Mouse (Mus musculus) lung, adult 18-20 months (tissue): ENCODE results near the gene Ciapin1.

Experiments
- DNase-seq, 2 experiments: peaks; one replicate each; pipeline ENCODE4 v3.0.0; 2022; ENCODE audit warnings: mixed read lengths in 2 of 2

Gene Ciapin1

DNA sequence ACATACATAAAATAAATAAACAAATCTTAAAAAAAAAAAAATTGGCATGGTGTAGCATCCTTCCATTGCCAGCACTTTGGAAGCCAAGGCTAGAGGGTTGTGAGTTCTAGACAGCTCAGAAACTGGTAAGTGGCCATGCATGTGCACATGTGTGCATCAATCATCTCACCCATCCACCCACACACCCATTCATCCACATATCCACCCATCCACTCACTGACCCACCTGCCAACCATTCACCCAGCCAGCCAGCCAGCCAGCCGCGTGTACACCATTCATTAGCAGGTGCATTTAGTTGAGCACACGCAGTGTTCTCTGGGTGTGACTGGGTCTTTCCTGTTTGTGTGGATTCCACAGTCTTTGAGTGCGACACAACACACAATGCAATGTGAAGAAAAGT is 32.3 kb downstream of the Ciapin1 start:
- no peak for DNase-seq

DNA sequence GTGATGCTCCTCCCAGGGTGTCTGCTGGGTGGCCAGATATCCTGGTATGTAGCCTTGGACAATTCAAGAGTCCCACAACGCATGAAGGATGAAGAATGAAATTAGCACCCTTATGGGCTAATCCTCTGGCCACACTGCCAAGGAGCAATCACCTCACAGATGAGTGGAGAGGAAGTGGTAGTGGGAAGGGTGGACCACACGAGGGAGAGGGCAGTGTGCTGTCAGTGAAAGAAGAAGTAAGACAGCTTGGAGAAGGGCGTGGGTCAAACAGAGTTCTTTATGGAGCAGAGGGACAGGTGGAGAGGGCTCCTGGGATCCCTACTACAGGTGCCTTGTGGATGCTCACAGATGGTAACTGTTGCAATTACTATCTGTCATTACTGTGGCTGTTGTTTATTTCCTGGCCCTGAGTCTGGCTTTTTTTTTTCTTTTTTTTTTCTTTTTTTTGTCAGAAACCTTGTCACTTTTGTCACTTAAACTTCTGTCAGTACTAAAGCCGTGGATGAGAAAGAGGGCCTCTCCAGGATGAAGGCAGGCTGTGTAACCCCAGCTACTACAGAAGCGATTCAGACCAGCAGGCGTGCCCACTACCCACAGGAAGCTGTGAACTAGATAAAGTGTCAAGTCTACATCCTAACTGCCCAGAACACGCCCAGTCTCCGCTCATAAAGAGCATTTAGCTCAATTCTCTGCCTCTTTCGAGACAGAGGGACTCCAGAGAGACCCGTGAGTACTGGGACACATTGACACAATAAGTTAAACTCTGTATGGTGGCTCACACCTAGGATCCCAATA is 33.4 kb downstream of the Ciapin1 start:
- no peak for DNase-seq

DNA sequence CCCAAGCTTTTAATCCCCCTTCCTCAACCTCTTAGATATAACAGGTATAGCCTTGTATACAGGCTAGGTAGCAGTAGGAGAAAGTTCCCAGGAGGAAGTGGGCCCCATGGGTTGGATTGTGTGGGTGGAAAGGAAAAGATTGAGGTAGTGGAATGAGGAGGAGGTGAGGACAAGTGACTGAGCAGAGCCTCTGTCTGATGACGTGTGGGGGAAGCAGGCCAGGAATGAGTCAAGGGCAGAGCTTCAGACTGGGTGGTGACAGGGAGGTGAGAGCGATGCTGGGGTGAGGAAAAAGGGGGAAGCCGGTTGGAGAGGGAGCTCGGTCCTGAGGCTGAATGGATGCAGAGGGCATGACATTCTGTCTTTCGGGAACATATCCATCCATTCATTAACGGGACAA is 34.6 kb downstream of the Ciapin1 start:
- DNase-seq = no peak

DNA sequence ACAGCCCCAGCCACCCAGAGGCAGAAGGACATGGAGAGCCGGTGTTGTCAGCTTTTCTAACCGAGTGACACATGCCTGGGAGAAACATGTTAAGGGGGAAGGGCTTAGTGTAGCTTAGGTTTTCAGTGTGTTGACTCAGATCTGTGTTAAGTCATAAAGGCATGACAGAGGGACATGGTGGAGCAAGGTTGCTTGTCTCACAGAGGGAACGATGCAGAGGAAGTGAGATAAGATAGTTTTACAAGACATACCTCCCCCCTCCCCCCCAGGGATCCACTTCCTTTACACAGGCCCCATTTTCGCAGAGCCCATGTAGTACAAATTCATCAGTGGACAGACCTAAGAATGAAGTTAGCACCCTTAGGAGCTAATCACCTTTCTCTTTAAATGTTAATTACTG is 35.8 kb downstream of the Ciapin1 start:
- DNase-seq = no peak

DNA sequence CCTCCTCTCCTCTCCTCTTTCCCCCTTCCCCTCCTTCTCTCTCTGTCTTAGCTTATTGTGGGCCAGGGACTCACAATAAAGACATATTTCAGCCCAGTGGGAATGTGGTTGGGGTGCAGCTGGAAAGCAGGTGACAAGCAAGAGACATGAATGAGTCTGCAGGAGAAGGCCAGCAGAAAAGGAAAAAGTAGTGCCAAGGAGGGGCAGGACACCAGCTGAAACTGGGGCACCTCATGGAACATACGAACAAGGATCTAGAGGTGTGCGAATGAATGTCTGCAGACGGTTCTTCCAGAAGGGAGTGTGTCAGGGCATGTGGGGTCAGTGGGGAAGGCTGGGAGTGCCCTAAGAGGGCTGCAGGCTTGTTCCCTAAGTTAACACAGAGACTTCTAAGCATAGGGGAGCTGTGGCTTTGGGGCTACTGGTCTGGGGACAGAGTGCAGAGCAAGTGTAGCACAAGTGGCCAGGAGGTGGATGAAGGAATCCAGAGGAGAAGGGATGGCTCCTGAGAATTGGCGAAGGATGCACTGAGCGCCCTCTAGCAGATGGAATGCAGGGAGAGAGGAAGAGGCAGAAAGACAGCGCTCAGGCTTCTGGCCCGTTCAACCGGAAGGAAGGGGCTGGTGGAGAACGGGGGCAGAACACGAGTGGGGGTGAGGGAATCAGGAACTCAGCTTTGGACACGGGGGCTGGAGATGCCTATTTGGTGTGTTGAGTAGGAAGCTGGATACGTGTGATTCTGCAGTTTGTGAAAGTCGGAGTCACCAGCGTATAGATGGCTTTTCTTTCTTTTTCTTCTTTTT is 36.7 kb downstream of the Ciapin1 start:
- peak; percentile 62 to 69 for DNase-seq

DNA sequence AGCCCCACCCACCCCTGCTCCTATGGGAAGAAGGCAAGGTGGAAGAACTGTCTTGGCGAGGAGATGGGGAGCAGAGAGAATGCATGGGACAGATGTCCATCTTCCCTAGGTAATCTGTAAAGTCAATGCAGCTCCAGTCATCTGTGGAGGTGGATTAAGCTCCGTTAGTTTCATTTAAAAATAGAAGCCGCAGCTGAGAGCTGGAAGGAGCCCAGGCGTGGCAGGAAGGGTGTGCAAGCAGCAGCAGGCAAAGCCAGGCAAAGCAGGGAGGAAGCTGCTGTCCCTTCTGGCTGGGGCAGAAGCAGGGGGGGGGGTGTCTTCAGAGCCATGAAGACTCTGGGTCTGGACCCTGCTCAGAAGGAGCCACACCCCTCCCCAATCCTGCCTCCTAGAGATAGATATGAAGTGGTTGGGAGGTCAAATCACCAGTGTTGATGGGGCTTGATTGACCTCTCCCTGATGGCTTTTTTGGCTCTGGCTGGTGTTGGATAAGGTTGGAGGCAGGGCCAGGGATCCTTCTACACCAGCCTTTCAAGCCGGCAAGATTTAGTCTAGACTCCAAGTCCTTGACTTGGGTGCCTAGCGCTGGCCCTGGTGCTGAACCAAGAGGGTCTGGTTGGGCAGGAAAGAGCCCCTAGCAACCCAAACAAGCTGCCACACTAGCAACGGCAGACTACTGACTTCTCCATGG is 37.7 kb downstream of the Ciapin1 start:
- DNase-seq = no peak

DNA sequence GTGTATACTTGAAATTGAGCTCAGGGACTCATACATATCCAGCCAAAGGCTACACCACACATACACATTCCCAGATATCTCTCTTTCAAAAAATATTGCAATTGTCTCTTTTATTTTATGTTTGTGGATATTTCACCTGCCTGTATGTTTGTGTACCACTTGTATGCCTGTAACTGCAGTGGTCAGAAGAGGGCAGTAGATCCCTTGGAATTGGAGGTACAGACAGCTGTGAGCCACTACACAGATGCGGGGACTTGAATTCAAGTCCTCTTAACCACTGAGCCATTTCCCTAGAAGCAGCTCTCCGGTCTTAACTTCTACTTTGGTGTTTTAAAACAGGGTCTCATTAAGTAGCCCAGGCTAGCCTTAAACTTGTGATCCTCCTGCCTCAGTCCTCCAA is 43.4 kb downstream of the Ciapin1 start:
- DNase-seq = no peak

DNA sequence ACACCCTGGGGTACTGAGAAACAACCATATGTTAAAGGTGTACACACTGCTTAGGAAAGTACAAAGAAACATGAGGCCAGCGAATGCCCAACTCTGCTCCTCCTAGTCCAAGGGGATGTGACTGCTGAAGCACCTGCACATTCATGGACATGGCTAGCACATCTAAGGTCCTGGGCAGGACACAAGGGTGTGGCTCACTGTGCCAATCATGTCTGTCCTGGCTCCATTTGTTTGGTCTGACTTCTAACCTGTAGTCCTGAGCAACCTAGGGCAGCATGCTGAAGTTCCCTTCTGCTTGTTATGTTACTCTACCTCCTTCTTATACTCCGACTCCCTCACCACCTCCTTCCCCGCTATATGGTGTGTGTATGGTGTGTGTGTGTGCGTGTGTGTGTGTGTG is 43.8 kb downstream of the Ciapin1 start:
- DNase-seq = no peak

DNA sequence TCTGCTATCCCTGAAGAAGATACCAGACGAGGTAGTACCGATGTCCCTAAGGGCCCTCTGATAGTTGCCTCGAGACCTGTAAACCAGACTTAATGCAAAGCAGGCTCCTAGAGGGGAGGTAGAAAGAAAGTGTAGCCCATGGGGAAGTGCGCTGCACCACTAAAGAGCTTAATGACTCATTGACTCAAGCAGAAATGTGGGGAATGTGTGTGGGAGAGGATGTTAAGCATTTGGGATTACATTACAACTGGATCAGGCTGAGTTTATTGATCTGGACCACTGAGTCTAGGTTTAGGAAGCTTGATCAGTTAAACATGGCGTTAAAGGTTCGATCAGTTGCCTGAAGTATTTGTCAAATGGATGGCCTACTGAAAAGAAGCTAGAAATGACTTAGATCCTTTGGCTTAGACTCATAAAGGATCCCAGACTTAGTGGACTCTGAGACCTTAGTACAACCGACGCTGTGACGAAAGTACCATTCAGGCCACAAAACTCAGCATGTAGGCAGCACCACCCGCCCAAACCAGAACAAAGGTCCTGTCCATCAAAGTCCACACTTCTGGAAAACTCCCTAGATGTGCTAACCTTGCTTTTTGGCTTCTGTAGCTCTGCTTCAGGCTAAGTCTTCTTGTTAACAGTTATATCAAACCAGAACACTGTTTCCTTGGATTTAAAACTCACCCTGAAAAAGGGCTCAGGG is 48.8 kb downstream of the Ciapin1 start:
- no peak for DNase-seq

DNA sequence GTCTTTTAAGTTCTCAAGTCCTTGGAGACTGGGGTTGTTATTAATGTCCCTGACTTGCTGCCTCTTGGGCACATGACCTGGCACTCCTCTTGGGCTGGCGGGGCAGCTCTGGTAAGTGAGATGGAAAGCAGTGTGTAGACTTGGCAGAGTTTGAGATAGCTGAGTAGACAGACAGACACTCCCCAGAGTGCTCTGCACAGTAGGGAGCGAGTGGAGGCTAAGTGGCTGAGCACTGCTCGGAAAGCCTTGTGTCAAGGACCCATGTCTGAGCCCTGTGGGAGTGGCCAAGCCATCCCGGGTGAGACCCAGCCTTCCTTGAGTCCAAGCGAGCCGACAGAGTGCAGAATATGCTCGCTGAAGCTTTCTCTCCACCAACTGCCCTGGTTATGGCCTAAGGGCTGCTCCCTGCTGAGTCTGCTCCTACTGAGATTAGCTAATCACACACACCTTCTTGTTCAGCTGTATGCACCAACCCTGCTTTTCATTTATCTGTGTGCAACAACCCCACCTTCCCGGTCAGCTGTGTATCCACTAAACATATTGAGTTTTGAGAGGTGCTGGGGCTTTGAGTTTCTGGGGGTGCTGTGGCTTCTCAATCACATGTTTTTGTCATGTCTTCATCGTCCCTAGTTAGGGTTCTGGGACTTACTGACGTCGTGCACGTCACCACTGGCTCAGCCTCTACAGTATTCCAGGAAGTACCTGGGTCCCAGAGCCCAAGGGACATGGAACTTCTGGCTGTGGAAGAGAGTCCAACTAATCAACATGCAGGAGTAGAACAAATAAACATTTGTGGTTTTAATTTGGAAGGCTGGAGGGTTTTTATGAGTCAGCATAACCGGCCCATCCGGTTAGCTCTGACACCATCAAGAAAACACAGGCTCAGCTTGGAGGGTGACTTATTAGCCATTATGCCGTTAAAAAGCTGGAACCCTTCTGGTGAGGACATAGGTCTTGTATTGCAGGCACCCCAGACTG is 50.3 kb downstream of the Ciapin1 start:
- DNase-seq = peak; percentile 67 to 73

DNA sequence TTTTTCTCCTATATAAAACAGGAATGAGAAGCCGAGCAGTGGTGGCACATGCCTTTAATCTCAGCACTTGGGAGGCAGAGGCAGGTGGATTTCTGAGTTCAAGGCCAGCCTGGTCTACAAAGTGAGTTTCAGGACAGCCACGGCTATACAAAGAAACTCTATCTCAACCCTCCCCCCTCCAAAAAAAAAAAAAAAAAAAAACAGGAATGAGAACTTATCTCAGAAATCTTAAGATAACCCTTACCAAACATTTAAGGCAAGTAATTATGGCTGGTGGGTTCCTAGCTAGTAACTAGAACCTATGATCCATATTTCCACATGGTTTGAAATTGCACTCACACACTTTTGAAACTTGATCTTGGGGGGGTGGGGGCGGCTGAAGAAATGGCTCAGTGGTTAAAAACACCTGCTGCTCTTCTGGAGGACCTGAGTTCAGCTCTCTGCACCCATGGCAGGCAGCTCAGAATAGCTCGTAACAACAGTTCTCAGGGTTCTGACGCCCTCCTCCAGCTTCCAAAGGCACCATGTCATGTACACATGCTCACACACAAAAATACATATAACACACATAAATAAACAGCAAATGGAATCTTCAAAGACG is 52.1 kb downstream of the Ciapin1 start:
- DNase-seq = no peak

DNA sequence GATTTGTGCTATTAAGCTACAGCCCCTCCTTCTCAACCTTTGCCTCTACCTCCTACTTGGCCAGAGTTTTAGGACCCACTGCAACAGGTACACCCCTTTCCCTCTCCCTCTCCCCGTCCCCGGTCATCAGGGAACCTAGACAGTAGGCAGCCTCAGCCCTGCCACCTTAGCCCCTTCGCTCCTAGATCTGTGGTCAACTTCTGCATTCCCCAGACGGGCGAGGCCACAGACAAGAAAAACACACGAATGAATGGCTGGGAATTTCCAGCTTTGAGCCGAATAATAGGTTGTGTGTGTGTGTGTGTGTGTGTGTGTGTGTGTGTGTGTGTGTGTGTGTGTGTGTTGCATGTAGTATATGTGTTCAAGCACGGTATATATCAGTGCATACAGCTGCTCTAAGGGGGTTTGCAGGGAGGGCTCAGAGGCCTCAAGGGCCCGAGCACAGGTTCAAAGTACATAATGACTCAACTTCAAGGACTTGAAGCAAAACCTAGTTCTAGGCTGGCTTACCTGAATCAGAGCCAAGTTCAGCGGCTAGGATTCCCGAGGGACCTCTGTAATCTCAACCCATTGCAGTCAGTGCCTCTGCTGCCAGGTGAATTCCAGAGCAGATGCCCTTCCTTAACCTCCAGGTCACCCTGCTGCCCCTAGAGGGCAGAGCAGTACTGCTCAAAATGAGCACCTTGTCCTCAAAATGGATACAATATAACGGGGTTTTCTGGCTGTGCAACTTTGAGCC is 52.7 kb downstream of the Ciapin1 start:
- DNase-seq = peak; percentile 80 to 85

DNA sequence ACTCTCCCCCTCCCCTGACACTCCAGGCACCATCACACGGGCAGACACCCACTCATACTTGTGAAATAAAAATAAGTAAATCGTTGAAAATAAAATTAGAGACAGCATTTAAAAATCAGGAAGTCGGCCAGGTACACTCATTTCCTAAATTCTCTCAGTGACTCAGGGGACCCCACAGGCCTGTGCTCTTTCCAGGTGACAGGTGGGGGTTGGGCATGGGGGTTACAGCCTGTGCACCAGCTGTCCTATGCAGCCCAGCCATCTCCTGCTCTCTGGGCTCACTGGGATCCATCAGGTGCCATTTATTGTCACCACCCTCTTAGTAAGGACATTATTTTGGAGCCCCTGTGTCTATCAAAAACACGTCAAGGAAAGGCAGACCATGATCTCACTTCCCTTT is 54.3 kb downstream of the Ciapin1 start:
- DNase-seq = no peak

DNA sequence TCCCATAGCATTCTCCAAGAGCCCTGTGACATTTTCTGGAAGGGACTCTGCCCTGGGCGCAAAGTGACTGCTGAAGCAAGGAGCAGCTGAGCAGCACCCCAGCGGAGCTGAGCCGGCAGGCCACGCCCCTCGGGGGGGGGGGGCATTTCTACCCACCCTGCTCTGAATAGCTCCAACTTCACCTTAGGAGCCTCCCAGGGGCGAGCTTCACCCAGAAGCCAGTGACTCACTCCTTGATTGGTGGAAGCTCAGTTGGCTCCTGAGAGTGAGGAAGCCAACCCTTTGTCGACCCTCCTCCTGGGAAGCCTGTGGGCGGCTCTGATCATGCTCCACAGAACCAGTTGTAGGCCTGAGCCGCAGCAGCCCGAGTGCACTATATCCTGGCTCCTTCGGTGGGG is 56.3 kb downstream of the Ciapin1 start:
- peak in 1 of 2 experiments; percentile 28 for DNase-seq

DNA sequence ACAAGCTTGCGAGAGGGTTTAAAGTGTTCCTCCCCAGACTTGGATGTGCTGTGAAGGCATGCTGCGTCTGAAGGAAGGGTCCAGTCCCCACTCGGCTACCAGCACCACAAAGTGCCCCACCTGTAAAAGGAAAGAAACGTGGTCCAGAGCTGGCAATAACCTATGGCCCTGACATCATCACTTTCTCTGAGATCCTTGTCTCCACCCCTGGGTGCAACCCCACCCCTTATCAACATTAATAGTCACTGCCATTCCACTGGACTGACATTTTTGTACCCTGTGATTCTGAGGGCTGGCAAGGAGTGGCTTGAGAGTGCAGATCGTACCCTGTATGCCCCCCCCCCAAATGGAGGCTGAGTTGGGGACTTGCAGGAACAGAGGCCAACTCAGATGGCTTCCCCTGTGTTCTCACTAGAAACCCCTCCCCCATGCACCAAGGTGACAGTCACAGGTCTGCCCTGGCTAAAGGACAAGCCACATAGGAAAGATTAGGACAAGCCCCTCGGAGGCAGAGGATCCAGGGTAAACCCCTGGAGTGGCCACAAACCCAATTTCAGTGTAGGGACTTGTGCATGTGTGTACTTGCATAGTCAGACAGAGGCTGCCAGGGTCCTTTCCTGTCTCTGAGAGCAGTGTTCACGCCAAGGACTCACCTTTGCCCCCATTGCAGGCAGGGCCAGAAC is 56.9 kb downstream of the Ciapin1 start:
- no peak for DNase-seq

DNA sequence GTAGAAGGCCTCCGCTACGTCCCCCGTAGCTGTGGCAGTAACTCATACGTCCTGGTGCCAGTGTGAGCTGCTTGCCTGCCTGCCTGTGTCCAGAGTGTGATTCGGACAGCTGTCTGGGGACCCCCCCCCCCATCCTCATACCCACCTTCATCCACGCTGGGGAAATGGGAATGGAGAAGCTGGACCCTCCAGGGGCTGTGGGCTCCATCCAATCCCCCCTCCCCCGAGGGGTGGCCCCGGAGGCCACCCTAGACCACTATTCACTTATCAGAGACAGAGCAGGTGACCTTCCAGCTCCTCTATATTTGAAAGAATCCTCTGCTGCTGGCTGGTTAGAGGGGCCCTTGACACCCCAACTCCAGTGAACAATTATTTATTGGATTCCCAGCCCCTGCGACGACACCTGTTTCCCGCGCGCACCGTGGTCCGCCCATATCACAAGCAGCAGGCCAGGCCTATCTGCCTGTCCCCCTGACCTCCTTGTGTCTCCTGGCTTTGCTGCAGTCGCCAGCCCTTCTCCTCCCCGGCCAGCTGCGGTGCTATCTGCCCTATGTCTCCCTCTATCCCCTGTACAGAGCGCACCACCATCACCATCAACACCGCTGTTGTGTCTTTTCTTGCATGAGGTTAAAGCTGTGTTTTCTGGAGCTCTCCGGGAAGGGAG is 57.5 kb downstream of the Ciapin1 start:
- DNase-seq = no peak

DNA sequence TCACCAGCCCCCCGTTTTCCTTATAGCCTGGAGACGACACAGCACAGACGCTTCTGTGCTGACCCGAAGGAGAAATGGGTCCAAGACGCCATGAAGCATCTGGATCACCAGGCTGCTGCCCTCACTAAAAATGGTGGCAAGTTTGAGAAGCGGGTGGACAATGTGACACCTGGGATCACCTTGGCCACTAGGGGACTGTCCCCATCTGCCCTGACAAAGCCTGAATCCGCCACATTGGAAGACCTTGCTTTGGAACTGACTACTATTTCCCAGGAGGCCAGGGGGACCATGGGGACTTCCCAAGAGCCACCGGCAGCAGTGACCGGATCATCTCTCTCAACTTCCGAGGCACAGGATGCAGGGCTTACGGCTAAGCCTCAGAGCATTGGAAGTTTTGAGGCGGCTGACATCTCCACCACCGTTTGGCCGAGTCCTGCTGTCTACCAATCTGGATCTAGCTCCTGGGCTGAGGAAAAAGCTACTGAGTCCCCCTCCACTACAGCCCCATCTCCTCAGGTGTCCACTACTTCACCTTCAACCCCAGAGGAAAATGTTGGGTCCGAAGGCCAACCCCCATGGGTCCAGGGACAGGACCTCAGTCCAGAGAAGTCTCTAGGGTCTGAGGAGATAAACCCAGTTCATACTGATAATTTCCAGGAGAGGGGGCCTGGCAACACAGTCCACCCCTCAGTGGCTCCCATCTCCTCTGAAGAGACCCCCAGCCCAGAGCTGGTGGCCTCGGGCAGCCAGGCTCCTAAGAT is 58.4 kb downstream of the Ciapin1 start:
- no peak for DNase-seq

DNA sequence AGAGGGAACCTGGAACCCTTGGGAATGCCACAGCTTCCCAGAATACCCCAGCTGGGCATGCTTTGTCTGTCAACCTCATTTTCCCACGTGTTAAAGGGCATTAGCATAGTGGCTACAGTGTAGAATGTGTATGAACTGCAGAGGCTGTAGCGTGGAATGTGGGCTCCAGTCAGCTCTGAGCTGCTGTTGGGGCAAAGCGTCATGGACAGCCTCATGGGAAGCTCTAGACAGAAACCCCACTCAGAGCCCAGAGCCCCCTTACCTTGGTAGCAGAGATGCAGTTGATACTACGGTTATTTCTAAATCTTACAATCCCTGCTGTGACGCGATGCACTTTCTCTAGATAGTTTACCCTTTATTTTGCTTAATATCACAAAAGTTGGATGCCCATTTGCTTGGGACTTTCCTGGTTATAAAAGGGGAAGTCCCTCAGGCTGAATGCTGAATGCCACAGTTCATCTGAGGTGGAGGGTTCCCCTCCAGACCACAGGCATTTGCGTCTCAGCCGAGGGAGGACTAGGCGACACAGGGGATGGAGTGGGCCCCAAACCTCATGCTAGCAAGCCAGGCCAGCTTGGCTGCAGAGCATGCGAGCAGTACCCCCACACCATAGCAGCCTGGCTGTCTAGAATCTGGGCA is 59.1 kb downstream of the Ciapin1 start:
- no peak for DNase-seq
